Mouse (Mus musculus): Measurements from ENCODE around the gene Isg20.

DNA sequence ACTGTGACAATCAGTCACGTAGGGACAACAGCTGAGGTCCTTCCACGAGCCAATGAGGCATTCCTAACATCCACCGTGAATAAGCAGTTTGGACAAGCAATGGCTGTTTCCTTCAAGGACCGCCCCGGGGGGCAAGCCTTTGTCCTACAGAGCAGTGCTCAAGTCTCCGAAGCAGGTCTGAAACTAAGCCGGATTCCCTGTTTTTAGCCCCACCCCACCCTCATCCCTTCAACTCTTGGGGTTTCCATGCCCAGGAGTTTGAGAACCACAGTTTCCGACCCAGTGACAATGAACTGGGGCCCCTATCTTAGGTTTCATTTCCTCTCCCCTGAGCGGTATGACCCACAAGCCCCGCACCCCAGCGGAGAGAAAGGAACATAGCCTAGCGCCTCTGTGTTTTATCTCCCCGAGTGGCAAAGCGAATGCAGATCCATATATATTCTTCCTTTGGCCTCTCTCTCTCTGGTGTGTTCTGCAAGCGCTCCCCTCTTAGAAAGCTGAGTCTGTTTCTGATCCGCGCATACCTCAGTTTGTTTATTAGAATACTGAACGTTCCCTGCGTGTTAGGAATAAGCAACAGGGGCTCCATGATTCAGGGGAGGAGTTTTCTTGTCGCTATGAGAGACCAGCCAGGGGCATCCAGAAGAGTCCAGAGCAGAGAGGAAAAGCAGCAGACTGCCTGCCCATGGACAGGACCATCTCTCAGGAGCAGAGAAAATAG is 811 bp upstream of the Isg20 start:
- TF ChIP-seq CTCF (IDR thresholded peaks at IDR 0.05; ENCODE audit: low read depth) (no peak), EP300 (IDR thresholded peaks at IDR 0.05; ENCODE audit: low read depth) (no peak)
